Mouse (Mus musculus): ENCODE measurements at regions not wholly inside any gene's neighbourhood (a gene's known extent, or its start where the extent isn't known, plus 50 kb on each side); places are given as distances from the start of the nearest gene placed in this dataset.

GRCm38 (mm10) chr17:27325002-27325460, 120.8 kb upstream of the Lemd2 start:
- TF ChIP-seq POLR2A (IDR thresholded peaks at IDR 0.05; ENCODE audit: low read depth, low read length) (no peak), CTCF (conservative IDR thresholded peaks at IDR 0.05; ENCODE audit: insufficient read depth, insufficient read length, low read depth, low read length) (no peak)

Data from kidney, adult 2 months (tissue).